Mouse (Mus musculus) myocyte (in vitro differentiated cells): ENCODE results near the gene Zcchc8. TPM values are rescaled to one million over a fixed set of nuclear protein-coding genes. Genes with fewer than 3 reads are reported as not detected.
"Not testable (repeated sequence)": the region's sequence is repeated elsewhere in the genome, so short reads cannot be mapped to it uniquely, and the experiment has no call there.

Experiments used
- H3K27me3 ChIP-seq: one replicate; pipeline ENCODE4 v1.6.1; 2011; ENCODE audit not compliant: control insufficient read depth, insufficient read depth, insufficient read length
- H3K36me3 ChIP-seq: one replicate; pipeline ENCODE4 v1.6.1; 2011; ENCODE audit not compliant: control insufficient read depth, insufficient read depth
- H3K4me2 ChIP-seq: one replicate; pipeline ENCODE4 v1.6.1; 2011; ENCODE audit warnings: low read depth, control low read depth
- H3K4me3 ChIP-seq: one replicate; pipeline ENCODE4 v1.5.1; 2011; ENCODE audit warnings: mild to moderate bottlenecking, control low read depth, moderate library complexity
- H3K79me2 ChIP-seq: one replicate; pipeline ENCODE4 v1.6.1; 2011; ENCODE audit not compliant: control insufficient read depth, insufficient read depth
- H3ac ChIP-seq: one replicate; pipeline ENCODE4 v1.6.1; 2011; ENCODE audit not compliant: control insufficient read depth, insufficient read length
- CEBPB ChIP-seq: IDR thresholded peaks from 2 replicates; pipeline ENCODE4 v1.6.1; 2011; ENCODE audit warnings: mild to moderate bottlenecking, moderate library complexity; ENCODE audit not compliant: poor library complexity, insufficient read depth, severe bottlenecking
- E2F4 ChIP-seq: IDR thresholded peaks from one replicate; pipeline ENCODE4 v1.6.1; 2011; ENCODE audit warnings: mild to moderate bottlenecking, control low read depth, moderate library complexity; ENCODE audit not compliant: insufficient read depth
- MAX ChIP-seq: IDR thresholded peaks from one replicate; pipeline ENCODE4 v1.6.1; 2011; ENCODE audit warnings: low read depth, mild to moderate bottlenecking, control low read depth
- MYOD1 ChIP-seq, 3 experiments: IDR thresholded peaks; one replicate each; pipeline ENCODE4 v1.6.1; 2011; ENCODE audit warnings: control low read depth in 2 of 3, low read depth in 2 of 3, mild to moderate bottlenecking in 2 of 3, moderate library complexity in 1 of 3; ENCODE audit not compliant: insufficient read length in 2 of 3, control insufficient read depth in 1 of 3
- MYOG ChIP-seq, 3 experiments: IDR thresholded peaks; one replicate each; pipeline ENCODE4 v1.6.1; 2011; ENCODE audit warnings: control low read depth in 2 of 3, low read depth in 2 of 3, mild to moderate bottlenecking in 2 of 3; ENCODE audit not compliant: insufficient read length in 2 of 3, control insufficient read depth in 1 of 3, insufficient read depth in 1 of 3
- POLR2A ChIP-seq: IDR thresholded peaks from one replicate; pipeline ENCODE4 v1.6.1; 2011; ENCODE audit warnings: low read depth, mild to moderate bottlenecking, control low read depth, moderate library complexity; ENCODE audit not compliant: insufficient read length
- POLR2AphosphoS2 ChIP-seq: IDR thresholded peaks from one replicate; pipeline ENCODE4 v1.6.1; 2011; ENCODE audit warnings: low read depth, control low read depth; ENCODE audit not compliant: insufficient read length
- REST ChIP-seq: IDR thresholded peaks from one replicate; pipeline ENCODE4 v1.6.1; 2011; ENCODE audit warnings: mild to moderate bottlenecking, control low read depth, moderate library complexity; ENCODE audit not compliant: insufficient read depth, insufficient read length
- SRF ChIP-seq: IDR thresholded peaks from one replicate; pipeline ENCODE4 v1.6.1; 2011; ENCODE audit warnings: low read depth; ENCODE audit not compliant: control insufficient read depth, insufficient read length
- TCF12 ChIP-seq: IDR thresholded peaks from one replicate; pipeline ENCODE4 v1.6.1; 2011; ENCODE audit warnings: mild to moderate bottlenecking, control low read depth; ENCODE audit not compliant: poor library complexity, insufficient read depth, severe bottlenecking
- TCF3 ChIP-seq: IDR thresholded peaks from one replicate; pipeline ENCODE4 v1.6.1; 2011; ENCODE audit warnings: low read depth, control low read depth; ENCODE audit not compliant: insufficient read length
- USF1 ChIP-seq: IDR thresholded peaks from one replicate; pipeline ENCODE4 v1.6.1; 2011; ENCODE audit warnings: low read depth, mild to moderate bottlenecking, control low read depth, moderate library complexity
- polyA plus RNA-seq: library from polyadenylated mRNA; unstranded; fragments of >200 nt; fragmentation: generic; extraction: Trizol; gene quantifications from one replicate; pipeline ENCODE4 v1.2.1, GENCODE M21; 2012; ENCODE audit warnings: missing spikeins

Gene Zcchc8
- polyA plus RNA-seq, 1 experiment = 9.7 TPM

DNA sequence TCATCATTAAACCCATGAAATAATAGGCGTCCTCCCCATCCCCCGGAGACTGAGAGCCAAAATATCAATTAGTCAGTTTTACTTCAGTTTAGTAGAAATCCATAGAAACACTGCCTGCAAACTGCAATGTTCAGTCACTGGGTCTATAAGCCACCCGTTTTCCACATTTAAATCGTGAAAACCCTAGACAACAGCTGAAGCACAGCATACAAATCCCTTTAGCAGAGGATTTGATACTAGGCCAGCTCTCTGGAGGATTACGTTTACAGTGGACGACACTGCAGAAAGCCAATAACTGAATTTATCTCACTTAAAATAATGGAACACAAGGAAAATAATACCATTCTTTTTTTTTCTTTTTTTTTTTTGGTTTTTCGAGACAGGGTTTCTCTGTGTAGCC, 26.7 kb upstream of the Zcchc8 start:
- peaks cover 24% of the 10 kb centered on the region for H3K36me3 ChIP-seq
- H3K79me2 ChIP-seq = peaks cover 72% of the 10 kb centered on the region
- H3ac ChIP-seq = no peak overlapping the region
- TF ChIP-seq POLR2AphosphoS2 (no peak), MYOG (IDR thresholded peaks at IDR 0.05; ENCODE audit: control insufficient read depth in 1 of 3, insufficient read depth in 1 of 3, insufficient read length in 2 of 3, low read depth in 2 of 3) (no peak), TCF12 (no peak), POLR2A (no peak), USF1 (no peak), MYOD1 (IDR thresholded peaks at IDR 0.05; ENCODE audit: control insufficient read depth in 1 of 3, insufficient read length in 2 of 3, low read depth in 2 of 3) (no peak), MAX (no peak), TCF3 (no peak), E2F4 (no peak), SRF (no peak), CEBPB (no peak), REST (no peak)
- H3K4me2 ChIP-seq = peak overlapping the region; percentile 92
- H3K4me3 ChIP-seq = peak overlapping the region; percentile 96
- no peaks in the 10 kb centered on the region for H3K27me3 ChIP-seq

DNA sequence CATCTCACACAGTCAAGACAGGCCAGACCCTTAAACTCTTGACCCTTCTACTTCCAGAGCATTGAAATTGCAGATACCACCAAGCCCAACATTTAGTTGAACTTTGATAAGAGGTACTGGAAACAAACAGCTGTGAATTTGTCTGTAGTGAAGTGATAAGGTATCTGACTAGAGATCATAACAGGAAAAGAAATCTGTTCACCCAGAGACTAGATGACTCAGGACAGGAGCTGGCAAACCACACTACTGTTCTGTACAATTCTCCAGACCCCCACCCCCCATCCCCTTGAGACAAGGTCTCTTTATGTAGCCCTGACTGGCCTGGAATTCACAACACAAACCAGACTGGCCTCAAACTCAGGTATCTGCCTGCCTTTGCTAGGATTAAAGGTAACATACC, 25.4 kb upstream of the Zcchc8 start:
- H3ac ChIP-seq = no peak overlapping the region

GRCm38 (mm10) chr5:123744358-123744757, 23.5 kb upstream of the Zcchc8 start:
- Histone ChIP-seq H3K36me3 (peaks cover 43% of the 10 kb centered on the region), H3K27me3 (no peaks in the 10 kb centered on the region), H3K4me3 (no peak overlapping the region), H3K79me2 (peaks cover 87% of the 10 kb centered on the region), H3K4me2 (no peak overlapping the region), H3ac (no peak overlapping the region)
- TF ChIP-seq REST (no peak), E2F4 (no peak), USF1 (no peak), TCF3 (no peak), MAX (no peak), CEBPB (no peak), MYOD1 (IDR thresholded peaks at IDR 0.05; ENCODE audit: control insufficient read depth in 1 of 3, insufficient read length in 2 of 3, low read depth in 2 of 3) (no peak), POLR2AphosphoS2 (no peak), TCF12 (no peak), MYOG (IDR thresholded peaks at IDR 0.05; ENCODE audit: control insufficient read depth in 1 of 3, insufficient read depth in 1 of 3, insufficient read length in 2 of 3, low read depth in 2 of 3) (no peak)

More for the DNA sequence above, 25.4 kb upstream of the Zcchc8 start:
- Histone ChIP-seq H3K4me3 (peak overlapping the region; percentile 96), H3K79me2 (peaks cover 85% of the 10 kb centered on the region), H3K4me2 (peak overlapping the region; percentile 92), H3K27me3 (no peaks in the 10 kb centered on the region), H3K36me3 (peaks cover 31% of the 10 kb centered on the region)
- no peak for TF ChIP-seq MYOG (IDR thresholded peaks at IDR 0.05; ENCODE audit: control insufficient read depth in 1 of 3, insufficient read depth in 1 of 3, insufficient read length in 2 of 3, low read depth in 2 of 3)
- no peak for TF ChIP-seq MYOD1 (IDR thresholded peaks at IDR 0.05; ENCODE audit: control insufficient read depth in 1 of 3, insufficient read length in 2 of 3, low read depth in 2 of 3)
- no peak for TF ChIP-seq TCF3
- TF ChIP-seq POLR2AphosphoS2 = no peak
- TF ChIP-seq TCF12 = no peak
- no peak for TF ChIP-seq USF1
- TF ChIP-seq POLR2A = no peak
- no peak for TF ChIP-seq REST
- no peak for TF ChIP-seq E2F4
- no peak for TF ChIP-seq MAX
- TF ChIP-seq CEBPB = no peak
- TF ChIP-seq SRF = no peak

- TF ChIP-seq MYOG (IDR thresholded peaks at IDR 0.05; ENCODE audit: control insufficient read depth in 1 of 3, insufficient read depth in 1 of 3, insufficient read length in 2 of 3, low read depth in 2 of 3) = no peak
- no peak for TF ChIP-seq E2F4
- TF ChIP-seq CEBPB = no peak
- TF ChIP-seq POLR2AphosphoS2 = no peak
- no peak for TF ChIP-seq TCF12
- no peak for TF ChIP-seq REST
- no peak for TF ChIP-seq POLR2A
- TF ChIP-seq MYOD1 (IDR thresholded peaks at IDR 0.05; ENCODE audit: control insufficient read depth in 1 of 3, insufficient read length in 2 of 3, low read depth in 2 of 3) = no peak
- TF ChIP-seq MAX = no peak
- TF ChIP-seq SRF = no peak
- no peak for TF ChIP-seq USF1
- TF ChIP-seq TCF3 = no peak
- Histone ChIP-seq H3K27me3 (no peaks in the 10 kb centered on the region), H3K4me3 (no peak overlapping the region), H3K79me2 (peaks cover 13% of the 10 kb centered on the region), H3ac (no peak overlapping the region), H3K4me2 (no peak overlapping the region), H3K36me3 (peaks cover 82% of the 10 kb centered on the region)
Measured at GRCm38 (mm10) chr5:123730981-123731380, 10.1 kb upstream of the Zcchc8 start.

DNA sequence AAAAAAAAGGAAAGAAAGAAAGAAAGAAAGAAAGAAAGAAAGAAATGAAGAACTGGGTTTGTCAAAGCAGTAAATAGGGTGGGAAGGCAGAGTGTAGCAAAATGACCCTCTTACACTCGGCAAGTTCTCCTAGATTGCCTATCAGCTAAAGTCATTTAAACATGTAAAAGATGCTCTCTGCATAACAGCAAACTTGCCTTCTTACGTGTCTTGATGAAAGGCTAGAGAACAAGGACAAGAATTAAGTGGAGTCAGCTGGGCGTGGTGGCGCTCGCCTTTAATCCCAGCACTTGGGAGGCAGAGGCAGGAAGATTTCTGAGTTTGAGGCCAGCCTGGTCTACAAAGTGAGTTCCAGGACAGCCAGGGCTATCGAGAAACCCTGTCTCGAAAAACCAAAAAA, 2.9 kb upstream of the Zcchc8 start:
- H3K4me3 ChIP-seq, H3K27me3 ChIP-seq, H3K4me2 ChIP-seq, H3ac ChIP-seq: not testable (repeated sequence)
- peaks cover 16% of the 10 kb centered on the region for H3K79me2 ChIP-seq
- H3K36me3 ChIP-seq = peaks cover 14% of the 10 kb centered on the region
